Mouse (Mus musculus) spleen, adult 2 months (tissue): Measurements from ENCODE around the gene Arhgef2. TPM values are rescaled to one million over a fixed set of nuclear protein-coding genes. Genes with fewer than 3 reads are reported as not detected.
"Not testable (repeated sequence)": the region's sequence is repeated elsewhere in the genome, so short reads cannot be mapped to it uniquely, and the experiment has no call there.

ENCODE experiments used
- DNase-seq, 2 experiments: peaks; one replicate each; pipeline versions ENCODE4 v3.0.0 to v3.0.0-alpha.2; 2012 to 2021; ENCODE audit warnings: low spot score in 2 of 2, low read depth in 1 of 2
- H3K27ac ChIP-seq: fragments of 200-500 bp; 2 replicates; pipeline ENCODE4 v1.5.1; 2012; ENCODE audit warnings: low read length, inconsistent platforms; ENCODE audit not compliant: insufficient read depth
- H3K27me3 ChIP-seq: fragments of 200-500 bp; 2 replicates; pipeline ENCODE4 v1.6.1; 2012; ENCODE audit warnings: mild to moderate bottlenecking, moderate library complexity, low read length, inconsistent platforms; ENCODE audit not compliant: control insufficient read depth, insufficient read depth
- H3K36me3 ChIP-seq: fragments of 200-500 bp; 2 replicates; pipeline ENCODE4 v1.6.1; 2012; ENCODE audit warnings: mild to moderate bottlenecking, low read length, inconsistent platforms; ENCODE audit not compliant: control insufficient read depth, insufficient read depth
- H3K4me1 ChIP-seq: fragments of 200-500 bp; 2 replicates; pipeline ENCODE4 v1.6.1; 2011; ENCODE audit warnings: inconsistent platforms; ENCODE audit not compliant: control insufficient read depth, insufficient read depth, insufficient read length
- H3K4me3 ChIP-seq: fragments of 200-500 bp; 2 replicates; pipeline ENCODE4 v1.5.1; 2011; ENCODE audit warnings: mild to moderate bottlenecking, inconsistent platforms; ENCODE audit not compliant: insufficient read depth, insufficient read length; ENCODE audit errors: extremely low read depth
- CTCF ChIP-seq: fragments of 200-500 bp; IDR thresholded peaks from 2 replicates; pipeline ENCODE4 v1.5.1; 2011; ENCODE audit warnings: mild to moderate bottlenecking, inconsistent platforms; ENCODE audit not compliant: insufficient read depth, insufficient read length, insufficient replicate concordance; ENCODE audit errors: extremely low read depth
- POLR2A ChIP-seq: fragments of 200-500 bp; IDR thresholded peaks from 2 replicates; pipeline ENCODE4 v1.6.1; 2011; ENCODE audit warnings: low read depth, low read length, inconsistent platforms
- WGBS: fragments of 180-500 bp; shearing (Covaris S2); methylation state at CpG from one replicate; pipeline ENCODE4 v1.1.7; 2018; 5-methylcytosine and 5-hydroxymethylcytosine counted together
- polyA plus RNA-seq: library from polyadenylated mRNA; depleted of rRNA; stranded (reverse); fragments of >200 nt; gene quantifications from 2 replicates; pipeline ENCODE4 v1.2.3, GENCODE M21; 2012; rRNA removed

The Arhgef2 gene
- 120 and 146 TPM in 2 replicates for polyA plus RNA-seq

- not testable (repeated sequence) for H3K36me3 ChIP-seq, DNase-seq, H3K27ac ChIP-seq, H3K27me3 ChIP-seq, H3K4me3 ChIP-seq, H3K4me1 ChIP-seq
- 97% methylated on average over 2 of the region's 2 CpGs for WGBS
Measured at GRCm38 (mm10) chr3:88605666-88606065, at the start of gene Arhgef2. Gene Arhgef2 (plus strand): TSS chr3:88605966.

DNA sequence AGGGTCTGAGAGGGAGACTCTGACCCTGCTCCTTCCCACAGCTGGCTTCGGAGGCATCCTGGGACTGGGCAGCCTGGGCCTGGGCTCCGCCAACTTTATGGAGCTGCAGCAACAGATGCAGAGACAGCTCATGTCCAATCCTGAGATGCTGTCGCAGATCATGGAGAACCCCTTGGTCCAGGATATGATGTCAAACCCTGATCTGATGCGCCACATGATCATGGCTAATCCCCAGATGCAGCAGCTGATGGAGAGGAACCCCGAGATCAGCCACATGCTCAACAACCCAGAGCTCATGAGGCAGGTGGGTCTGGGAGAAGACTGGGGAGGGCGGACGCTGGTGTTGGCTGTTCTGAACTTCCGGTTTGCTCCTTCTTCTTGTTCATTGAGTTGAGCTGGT lies 49.1 kb upstream of the Arhgef2 start:
- TF ChIP-seq POLR2A (no peak), CTCF (no peak)
- 0 out of 2 replicates have a peak, but pooled peaks cover 2% of the 10 kb centered on the region for H3K4me1 ChIP-seq
- no peak for DNase-seq
- WGBS, result 96% methylated on average over 8 of the region's 8 CpGs
- no peak overlapping the region for H3K27ac ChIP-seq
- no peaks in the 10 kb centered on the region for H3K27me3 ChIP-seq
- H3K4me3 ChIP-seq, result no peak overlapping the region
- peaks cover 11% of the 10 kb centered on the region for H3K36me3 ChIP-seq

- no peak overlapping the region for H3K4me3 ChIP-seq
- H3K27me3 ChIP-seq, result no peaks in the 10 kb centered on the region
- no peak for DNase-seq
- TF ChIP-seq POLR2A, result no peak
- no peak for TF ChIP-seq CTCF
- peaks cover 24% of the 10 kb centered on the region for H3K36me3 ChIP-seq
- no peaks in the 10 kb centered on the region for H3K4me1 ChIP-seq
- H3K27ac ChIP-seq, result no peak overlapping the region
- WGBS, result 96% methylated on average over 9 of the region's 9 CpGs
Measured at GRCm38 (mm10) chr3:88559596-88559995, 46.2 kb upstream of the Arhgef2 start.

DNA sequence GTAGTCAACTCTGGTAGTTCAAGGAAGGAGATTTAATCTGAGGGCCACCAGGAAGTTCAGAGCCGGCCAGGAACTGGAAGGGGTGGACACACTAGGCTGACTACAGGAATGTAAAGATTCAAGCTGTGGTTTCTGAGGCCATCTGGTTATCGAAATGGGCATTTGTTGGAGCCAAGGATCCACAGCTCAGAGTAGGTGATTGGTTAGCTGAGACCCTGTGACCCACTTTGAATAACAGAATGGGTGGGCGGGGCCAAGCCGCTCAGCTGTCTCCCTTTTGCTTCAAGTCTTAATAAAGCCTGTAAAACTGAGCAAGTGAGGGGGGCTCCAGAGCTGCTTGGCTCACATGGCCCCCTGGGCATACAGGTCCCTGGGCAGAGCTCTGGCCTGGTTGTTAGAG lies 43.8 kb upstream of the Arhgef2 start:
- WGBS, result 84% methylated on average over 4 of the region's 4 CpGs
- H3K4me3 ChIP-seq, result no peak overlapping the region
- TF ChIP-seq CTCF (no peak), POLR2A (no peak)
- H3K36me3 ChIP-seq, result peaks cover 36% of the 10 kb centered on the region
- H3K27me3 ChIP-seq, result no peaks in the 10 kb centered on the region
- H3K27ac ChIP-seq, result no peak overlapping the region
- DNase-seq, result no peak
- no peaks in the 10 kb centered on the region for H3K4me1 ChIP-seq

- TF ChIP-seq CTCF (no peak), POLR2A (no peak)
- 86% methylated on average over 4 of the region's 4 CpGs for WGBS
- DNase-seq, result no peak
- Histone ChIP-seq H3K27ac (no peak overlapping the region), H3K4me1 (no peaks in the 10 kb centered on the region), H3K27me3 (no peaks in the 10 kb centered on the region), H3K36me3 (peaks cover 42% of the 10 kb centered on the region), H3K4me3 (no peak overlapping the region)
Measured at GRCm38 (mm10) chr3:88563442-88563841, 42.3 kb upstream of the Arhgef2 start.

- H3K4me1 ChIP-seq, result no peaks in the 10 kb centered on the region
- no peak overlapping the region for H3K27ac ChIP-seq
- TF ChIP-seq POLR2A (no peak), CTCF (no peak)
- 95% methylated on average over 7 of the region's 7 CpGs for WGBS
- DNase-seq, result no peak
- H3K27me3 ChIP-seq, result no peaks in the 10 kb centered on the region
- no peak overlapping the region for H3K4me3 ChIP-seq
- H3K36me3 ChIP-seq, result peaks cover 44% of the 10 kb centered on the region
Measured at GRCm38 (mm10) chr3:88563966-88564365, 41.8 kb upstream of the Arhgef2 start.

- no peaks in the 10 kb centered on the region for H3K27me3 ChIP-seq
- no peak overlapping the region for H3K4me3 ChIP-seq
- no peaks in the 10 kb centered on the region for H3K4me1 ChIP-seq
- no peak for TF ChIP-seq POLR2A
- TF ChIP-seq CTCF, result no peak
- H3K27ac ChIP-seq, result no peak overlapping the region
- H3K36me3 ChIP-seq, result peaks cover 38% of the 10 kb centered on the region
- DNase-seq, result no peak
- WGBS, result 97% methylated on average over 3 of the region's 3 CpGs
Measured at GRCm38 (mm10) chr3:88566116-88566515, 39.6 kb upstream of the Arhgef2 start.

- no peak for TF ChIP-seq POLR2A
- no peak for TF ChIP-seq CTCF
- Histone ChIP-seq H3K27me3 (no peaks in the 10 kb centered on the region), H3K36me3 (peaks cover 38% of the 10 kb centered on the region), H3K4me1 (no peaks in the 10 kb centered on the region), H3K27ac (no peak overlapping the region), H3K4me3 (no peak overlapping the region)
- 90% methylated on average over 4 of the region's 4 CpGs for WGBS
- no peak for DNase-seq
Measured at GRCm38 (mm10) chr3:88566536-88567061, 39.2 kb upstream of the Arhgef2 start.
